Mouse (Mus musculus) G1E (cell line): ENCODE results near the gene Arhgef25. TPM values are rescaled to one million over a fixed set of nuclear protein-coding genes. Genes with fewer than 3 reads are reported as not detected.

Experiments used
- ATAC-seq: 2 replicates; pipeline ENCODE4 v1.8.0; 2016; ENCODE audit warnings: mild to moderate bottlenecking; ENCODE audit not compliant: insufficient number of reproducible peaks, poor library complexity, low FRiP score, severe bottlenecking; ENCODE audit errors: extremely low read depth
- DNase-seq: peaks from one replicate; pipeline ENCODE4 v3.0.0; 2012; ENCODE audit warnings: low spot score
- H3K27me3 ChIP-seq: 2 replicates; pipeline ENCODE4 v1.6.1; 2012; ENCODE audit warnings: mild to moderate bottlenecking, low read length, inconsistent platforms; ENCODE audit not compliant: insufficient read depth
- H3K36me3 ChIP-seq: replicated peaks from 2 replicates; pipeline ENCODE3; 2012; ENCODE audit warnings: mild to moderate bottlenecking, inconsistent platforms
- H3K4me1 ChIP-seq: 2 replicates; pipeline ENCODE4 v1.6.1; 2012; ENCODE audit warnings: low read depth, low read length, inconsistent platforms, mixed read lengths; ENCODE audit not compliant: insufficient read depth
- H3K4me3 ChIP-seq: 2 replicates; pipeline ENCODE4 v1.5.1; 2012; ENCODE audit warnings: low read depth, mild to moderate bottlenecking, inconsistent platforms, low read length, moderate library complexity, mixed read lengths
- H3K9me3 ChIP-seq: replicated peaks from 2 replicates; pipeline ENCODE4 v1.6.1; 2012; ENCODE audit warnings: inconsistent platforms
- CTCF ChIP-seq: IDR thresholded peaks from 2 replicates; pipeline ENCODE4 v1.5.1; 2012; ENCODE audit warnings: low read depth, low read length, inconsistent platforms, mixed read lengths
- GATA1 ChIP-seq: IDR thresholded peaks from 2 replicates; pipeline ENCODE4 v1.6.1; 2012; ENCODE audit warnings: borderline replicate concordance, low read length, inconsistent platforms, mixed read lengths
- GATA2 ChIP-seq: IDR thresholded peaks from 2 replicates; pipeline ENCODE4 v1.6.1; 2012; ENCODE audit warnings: low read depth, low read length, inconsistent platforms, borderline replicate concordance
- POLR2AphosphoS5 ChIP-seq: IDR thresholded peaks from 2 replicates; pipeline ENCODE4 v1.6.1; 2012; ENCODE audit warnings: low read depth, low read length, inconsistent platforms; ENCODE audit not compliant: insufficient replicate concordance
- TAL1 ChIP-seq: conservative IDR thresholded peaks from 2 replicates; pipeline ENCODE4 v1.6.1; 2012; ENCODE audit warnings: low read depth, low read length, inconsistent platforms, mixed read lengths
- polyA plus RNA-seq: library from polyadenylated mRNA; stranded (reverse); fragments of >175 nt; gene quantifications from 2 replicates; pipeline ENCODE4 v1.2.3, GENCODE M21; 2012
- total RNA-seq, 2 experiments: library from RNA; stranded (forward) in 1 of 2; stranded (reverse) in 1 of 2; fragments of 200-1000 nt in 1 of 2; fragments of >200 nt in 1 of 2; fragmentation: Nextera tagmentation in 1 of 2; gene quantifications; 2 replicates each; pipeline ENCODE4 v1.2.3; 2014 to 2017

The Arhgef25 gene
- total and polyA plus RNA-seq, 3 experiments = 51.4 to 98.4 (median 70.1) TPM

DNA sequence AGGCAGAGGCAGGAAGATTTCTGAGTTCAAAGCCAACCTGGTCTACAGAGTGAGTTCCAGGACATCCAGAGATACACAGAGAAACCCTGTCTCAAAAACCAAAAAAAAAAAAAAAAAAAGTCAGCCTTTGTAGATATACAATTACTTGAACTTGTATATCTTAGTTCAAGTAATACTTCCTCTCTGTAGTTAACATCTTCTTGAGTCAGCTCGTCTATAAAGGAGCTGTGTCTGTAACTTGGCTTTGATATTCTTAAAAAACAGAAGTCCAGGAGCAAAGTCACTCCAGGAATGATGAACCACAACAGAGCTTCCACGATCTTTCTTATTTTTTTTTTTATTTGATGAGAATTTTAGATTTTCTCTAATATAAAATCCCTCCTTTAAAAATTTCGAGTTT lies 29.2 kb downstream of the Arhgef25 start:
- ATAC-seq (no peak), DNase-seq (no peak)
- Histone ChIP-seq H3K4me1 (peaks cover 41% of the 10 kb centered on the region), H3K9me3 (no peaks in the 10 kb centered on the region), H3K36me3 (peaks cover 11% of the 10 kb centered on the region), H3K4me3 (no peak overlapping the region), H3K27me3 (no peaks in the 10 kb centered on the region)
- no peak for TF ChIP-seq POLR2AphosphoS5
- no peak for TF ChIP-seq GATA2
- no peak for TF ChIP-seq GATA1
- TF ChIP-seq TAL1 = no peak

DNA sequence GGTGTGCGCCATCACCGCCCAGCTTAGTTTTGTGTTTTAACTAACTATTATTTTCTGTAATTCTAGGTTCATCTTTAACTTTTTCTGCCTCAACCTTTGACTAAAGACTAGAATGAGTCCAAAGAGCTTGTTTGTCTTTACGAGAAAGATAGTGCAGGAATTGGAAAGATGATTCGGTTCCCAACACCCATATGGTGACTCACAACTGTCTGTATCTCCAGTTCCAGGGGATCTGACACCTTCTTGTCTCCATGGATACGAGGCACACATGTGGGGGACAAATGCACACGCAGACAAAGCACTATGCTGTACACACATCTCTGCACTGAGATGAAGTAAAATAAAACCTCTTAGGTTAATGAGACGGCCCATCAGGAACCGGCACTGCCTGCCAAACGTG lies 29.8 kb downstream of the Arhgef25 start:
- DNase-seq (no peak), ATAC-seq (no peak)
- peaks cover 41% of the 10 kb centered on the region for H3K4me1 ChIP-seq
- no peaks in the 10 kb centered on the region for H3K27me3 ChIP-seq
- H3K9me3 ChIP-seq = no peaks in the 10 kb centered on the region
- no peak for TF ChIP-seq TAL1
- TF ChIP-seq POLR2AphosphoS5 = no peak
- TF ChIP-seq CTCF = no peak
- TF ChIP-seq GATA1 = no peak
- TF ChIP-seq GATA2 = no peak
- H3K4me3 ChIP-seq = no peak overlapping the region
- H3K36me3 ChIP-seq = peaks cover 11% of the 10 kb centered on the region

- no peak for TF ChIP-seq GATA1
- no peak for TF ChIP-seq POLR2AphosphoS5
- TF ChIP-seq GATA2 = no peak
- TF ChIP-seq CTCF = no peak
- no peak for TF ChIP-seq TAL1
- no peak overlapping the region for H3K4me3 ChIP-seq
- ATAC-seq (no peak), DNase-seq (no peak)
- peaks cover 6% of the 10 kb centered on the region for H3K36me3 ChIP-seq
- peaks cover 28% of the 10 kb centered on the region for H3K4me1 ChIP-seq
- no peaks in the 10 kb centered on the region for H3K27me3 ChIP-seq
- H3K9me3 ChIP-seq = no peaks in the 10 kb centered on the region
Measured at GRCm38 (mm10) chr10:127158471-127158870, 31.4 kb downstream of the Arhgef25 start.

DNA sequence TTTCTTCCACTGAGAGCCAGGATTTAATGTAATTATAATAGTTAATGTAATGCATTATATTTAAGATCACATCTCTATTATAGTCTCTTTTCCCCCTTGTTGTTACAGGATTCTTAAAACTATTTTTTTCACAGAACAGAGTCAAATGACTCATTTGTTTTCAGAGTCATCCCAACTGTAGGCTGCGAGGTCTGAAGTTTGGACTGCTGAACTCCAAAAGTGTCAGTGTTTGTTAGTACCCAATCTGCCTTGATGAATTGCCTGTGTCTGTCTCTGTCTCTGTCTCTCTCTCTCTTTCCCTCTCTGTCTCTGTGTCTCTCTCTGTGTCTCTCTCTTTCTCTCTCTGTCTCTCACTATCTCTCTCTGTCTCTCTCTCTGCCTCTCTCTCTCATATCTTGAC lies 33.4 kb downstream of the Arhgef25 start:
- ATAC-seq = no peak
- TF ChIP-seq GATA2 (no peak), POLR2AphosphoS5 (no peak), CTCF (no peak), GATA1 (no peak), TAL1 (no peak)

GRCm38 (mm10) chr10:127156089-127156488 lies 33.8 kb downstream of the Arhgef25 start:
- Histone ChIP-seq H3K4me1 (peaks cover 21% of the 10 kb centered on the region), H3K9me3 (peaks cover 8% of the 10 kb centered on the region), H3K4me3 (no peak overlapping the region), H3K36me3 (no peaks in the 10 kb centered on the region), H3K27me3 (no peaks in the 10 kb centered on the region)
- ATAC-seq (no peak), DNase-seq (no peak)
- TF ChIP-seq CTCF = no peak
- TF ChIP-seq GATA1 = no peak
- TF ChIP-seq POLR2AphosphoS5 = no peak
- TF ChIP-seq TAL1 = no peak
- TF ChIP-seq GATA2 = no peak

More for the DNA sequence above, 33.4 kb downstream of the Arhgef25 start:
- Histone ChIP-seq H3K27me3 (no peaks in the 10 kb centered on the region), H3K4me1 (peaks cover 21% of the 10 kb centered on the region), H3K4me3 (no peak overlapping the region), H3K36me3 (no peaks in the 10 kb centered on the region), H3K9me3 (peaks cover 8% of the 10 kb centered on the region)
- DNase-seq = no peak

DNA sequence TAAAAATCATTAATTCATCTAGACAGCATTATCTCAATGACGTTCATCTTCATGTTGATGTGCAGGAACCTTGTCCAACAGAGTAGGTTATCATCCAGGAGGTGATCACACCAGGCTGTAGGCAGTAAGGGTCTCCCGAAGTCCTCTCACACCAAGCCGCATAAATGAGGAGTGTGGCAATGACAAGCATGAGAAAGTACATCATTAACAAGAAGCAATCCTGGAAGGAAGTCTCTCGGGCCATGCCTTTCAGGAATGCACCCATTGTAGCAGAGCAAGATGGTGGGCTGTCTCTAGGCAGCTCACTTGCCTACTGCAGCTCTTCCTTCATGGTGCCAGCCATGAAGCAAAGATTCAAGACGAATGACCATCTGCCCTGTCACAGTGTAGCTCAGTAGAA lies 35.2 kb downstream of the Arhgef25 start:
- no peak overlapping the region for H3K4me3 ChIP-seq
- H3K36me3 ChIP-seq = no peaks in the 10 kb centered on the region
- ATAC-seq (no peak), DNase-seq (no peak)
- H3K27me3 ChIP-seq = no peaks in the 10 kb centered on the region
- H3K4me1 ChIP-seq = peaks cover 18% of the 10 kb centered on the region
- H3K9me3 ChIP-seq = peaks cover 8% of the 10 kb centered on the region
- TF ChIP-seq GATA1 (no peak), POLR2AphosphoS5 (no peak), TAL1 (no peak), CTCF (no peak), GATA2 (no peak)

- H3K4me3 ChIP-seq = no peak overlapping the region
- no peaks in the 10 kb centered on the region for H3K27me3 ChIP-seq
- TF ChIP-seq CTCF (no peak), TAL1 (no peak), POLR2AphosphoS5 (no peak), GATA1 (no peak), GATA2 (no peak)
- DNase-seq (no peak), ATAC-seq (no peak)
- H3K4me1 ChIP-seq = peaks cover 16% of the 10 kb centered on the region
- H3K36me3 ChIP-seq = no peaks in the 10 kb centered on the region
- peaks cover 8% of the 10 kb centered on the region for H3K9me3 ChIP-seq
Measured at GRCm38 (mm10) chr10:127154241-127154640, 35.6 kb downstream of the Arhgef25 start.
